Mouse (Mus musculus) embryonic fibroblast, embryonic 13.5 days (primary cell): Measurements from ENCODE around the gene Abcc10.

ENCODE experiments used
- CTCF ChIP-seq: IDR thresholded peaks from 2 replicates; pipeline ENCODE4 v1.5.1; 2011; ENCODE audit warnings: mild to moderate bottlenecking, control low read depth, low read length, moderate library complexity, borderline replicate concordance; ENCODE audit not compliant: insufficient read depth
- POLR2A ChIP-seq: IDR thresholded peaks from 2 replicates; pipeline ENCODE4 v1.6.1; 2011; ENCODE audit warnings: low read depth, mild to moderate bottlenecking, control low read depth, low read length, moderate library complexity

- TF ChIP-seq POLR2A (peak; percentile 88), CTCF (peak; percentile 39; the same call in 1 of the 2 replicates)
Observed at GRCm38 (mm10) chr17:46327906-46328534, at the start of gene Abcc10.
